Mouse (Mus musculus) stomach, postnatal 0 days (tissue): ENCODE measurements around the gene Cux1. TPM values are rescaled to one million over a fixed set of nuclear protein-coding genes. Genes with fewer than 3 reads are reported as not detected.

Experiments used
- ATAC-seq: fragments of 200-750 bp; cut with Nextera tagmentation; 2 replicates; pipeline ENCODE4 v1.8.0; 2017; ENCODE audit not compliant: low FRiP score, low TSS enrichment
- DNase-seq: peaks from one replicate; pipeline ENCODE4 v3.0.0-alpha.2; 2016; ENCODE audit warnings: low spot score
- H3K27ac ChIP-seq: fragments of 300-500 bp; sonication (generic); replicated peaks from 2 replicates; pipeline ENCODE4 v1.5.1; 2014; ENCODE audit warnings: mild to moderate bottlenecking, control low read depth
- H3K27me3 ChIP-seq: fragments of 300-500 bp; sonication (generic); 2 replicates; pipeline ENCODE4 v1.6.1; 2014; ENCODE audit warnings: low read length; ENCODE audit not compliant: control insufficient read depth, insufficient read depth
- H3K36me3 ChIP-seq: fragments of 300-500 bp; sonication (generic); 2 replicates; pipeline ENCODE4 v1.6.1; 2014; ENCODE audit warnings: low read length, mixed read lengths; ENCODE audit not compliant: control insufficient read depth, insufficient read depth
- H3K4me1 ChIP-seq: fragments of 300-500 bp; sonication (generic); replicated peaks from 2 replicates; pipeline ENCODE4 v1.6.1; 2014; ENCODE audit warnings: antibody characterized with exemption; ENCODE audit not compliant: control insufficient read depth, insufficient read depth
- H3K4me2 ChIP-seq: fragments of 300-500 bp; sonication (generic); replicated peaks from 2 replicates; pipeline ENCODE4 v1.6.1; 2014; ENCODE audit warnings: low read depth, mild to moderate bottlenecking, control low read depth, moderate library complexity
- H3K4me3 ChIP-seq: fragments of 300-500 bp; sonication (generic); 2 replicates; pipeline ENCODE4 v1.5.1; 2014; ENCODE audit warnings: low read depth, low read length, control low read depth
- H3K9ac ChIP-seq: fragments of 300-500 bp; sonication (generic); 2 replicates; pipeline ENCODE4 v1.6.1; 2014; ENCODE audit warnings: mild to moderate bottlenecking, low read length, control low read depth, mixed read lengths
- H3K9me3 ChIP-seq: fragments of 300-500 bp; sonication (generic); 2 replicates; pipeline ENCODE4 v1.6.1; 2016; ENCODE audit warnings: low read length; ENCODE audit not compliant: control insufficient read depth
- CTCF ChIP-seq: IDR thresholded peaks from 2 replicates; pipeline ENCODE4 v1.5.1; 2016; ENCODE audit warnings: antibody characterized with exemption, low read depth, mild to moderate bottlenecking, moderate library complexity
- EP300 ChIP-seq: optimal IDR thresholded peaks from 2 replicates; pipeline ENCODE3; 2016; ENCODE audit warnings: antibody characterized with exemption
- WGBS: fragments of 180-500 bp; shearing (Covaris S2); extraction: QIAGEN DNeasy Blood & Tissue Kit; methylation state at CpG from one replicate; pipeline ENCODE4 v1.1.7; 2014; 5-methylcytosine and 5-hydroxymethylcytosine counted together
- polyA plus RNA-seq: library from polyadenylated mRNA; unstranded; fragments of >200 nt; fragmentation: Nextera tagmentation; extraction: Ambion mirVana; gene quantifications from 2 replicates; pipeline ENCODE4 v1.2.1, GENCODE M21; 2015

Gene Cux1
- polyA plus RNA-seq, 1 experiment from 2014 or later, result 33.7 TPM

DNA sequence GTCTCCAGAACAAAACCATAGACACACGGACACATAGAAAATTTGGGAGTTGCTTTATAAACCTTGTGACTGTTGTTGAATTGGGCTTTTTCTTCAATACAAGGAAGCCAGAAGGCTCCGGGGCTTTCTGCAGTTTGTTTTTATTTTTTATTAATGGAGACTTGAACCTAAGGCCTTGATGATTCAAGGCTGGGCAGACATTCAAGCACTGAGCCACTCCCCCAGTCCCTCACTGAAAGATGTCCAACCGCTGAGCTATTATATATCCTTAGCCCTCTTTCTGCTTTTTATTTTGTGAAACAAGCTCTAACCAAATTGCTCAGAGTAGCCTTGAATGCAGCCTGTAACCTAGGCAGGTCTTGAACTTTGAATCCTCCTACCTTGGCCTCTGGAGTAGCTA, 195.0 kb downstream of the Cux1 start:
- 0 out of 2 replicates have a peak, but pooled peaks cover 4% of the 10 kb centered on the region for H3K4me1 ChIP-seq
- no peaks in the 10 kb centered on the region for H3K36me3 ChIP-seq
- no peak for ATAC-seq
- no peak overlapping the region for H3K9ac ChIP-seq
- H3K9me3 ChIP-seq, result no peaks in the 10 kb centered on the region
- no peak overlapping the region for H3K4me3 ChIP-seq
- H3K4me2 ChIP-seq, result no peak overlapping the region
- 57% methylated on average over 3 of the region's 3 CpGs for WGBS
- H3K27ac ChIP-seq, result no peak overlapping the region
- no peak for DNase-seq
- H3K27me3 ChIP-seq, result no peaks in the 10 kb centered on the region
- TF ChIP-seq CTCF, result no peak
- TF ChIP-seq EP300, result no peak

DNA sequence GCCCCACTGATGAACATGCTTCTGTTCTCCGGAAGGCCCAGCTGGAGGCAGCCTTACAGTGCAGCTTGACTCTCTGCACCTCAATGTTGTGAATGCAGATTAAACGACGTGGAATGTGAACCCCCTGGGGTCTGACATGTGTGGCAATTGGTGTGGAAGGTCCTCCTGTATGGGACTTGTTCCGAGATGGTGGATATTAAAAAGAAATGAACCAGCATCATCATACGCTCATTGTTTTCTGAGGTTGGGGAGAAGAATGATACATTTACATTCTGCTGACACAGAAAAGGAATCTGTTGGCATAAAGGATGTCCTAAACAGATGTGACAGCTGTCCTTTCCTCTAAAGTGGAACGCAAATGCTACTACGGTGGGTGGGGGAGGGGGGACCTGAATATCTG, 203.9 kb downstream of the Cux1 start:
- 83% methylated on average over 7 of the region's 7 CpGs for WGBS
- no peak for ATAC-seq
- TF ChIP-seq EP300, result no peak
- no peak for TF ChIP-seq CTCF

DNA sequence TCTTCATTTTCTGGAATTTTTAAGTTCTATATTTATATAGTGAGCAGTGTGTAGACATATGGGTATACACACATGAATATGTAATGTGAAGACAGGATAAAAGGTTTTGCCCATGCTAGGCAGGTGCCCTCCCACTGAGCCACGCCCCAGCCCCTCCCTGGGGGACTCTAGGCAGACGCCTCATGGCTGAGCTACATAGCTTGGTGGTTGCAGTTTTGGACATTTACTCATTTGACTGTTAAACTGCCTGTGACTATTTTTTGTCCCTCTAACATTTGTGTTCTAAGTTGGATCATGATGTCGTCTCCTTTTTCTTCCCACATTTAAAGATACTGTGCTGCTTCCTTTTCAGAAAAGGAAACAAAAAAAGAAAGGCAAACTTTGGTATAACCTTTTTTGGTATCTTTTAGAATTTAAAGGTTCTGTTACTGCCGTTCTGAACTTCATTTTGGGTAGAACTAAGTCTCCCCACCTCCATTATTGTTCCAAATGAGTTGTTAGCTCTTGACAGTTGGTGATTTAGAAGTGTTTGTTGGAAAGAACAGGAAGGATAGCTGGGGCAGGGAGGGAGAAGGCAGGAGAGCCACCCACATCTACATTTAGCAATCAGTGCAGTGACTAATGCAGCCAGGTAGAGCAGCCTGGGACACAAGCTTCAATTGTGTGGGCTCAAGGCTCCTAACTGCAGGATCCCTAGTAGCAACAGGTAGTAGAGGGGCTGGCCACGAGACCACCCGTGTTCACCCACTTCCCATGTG, 204.6 kb downstream of the Cux1 start:
- 90% methylated on average over 6 of the region's 6 CpGs for WGBS
- Histone ChIP-seq H3K27ac (no peak overlapping the region), H3K36me3 (no peaks in the 10 kb centered on the region; the same call in 1 of the 2 replicates), H3K4me1 (no peaks in the 10 kb centered on the region), H3K9ac (no peak overlapping the region), H3K9me3 (no peaks in the 10 kb centered on the region), H3K27me3 (no peaks in the 10 kb centered on the region), H3K4me3 (no peak overlapping the region), H3K4me2 (no peak overlapping the region)
- TF ChIP-seq CTCF (no peak), EP300 (no peak)
- DNase-seq (no peak), ATAC-seq (no peak)

More for the DNA sequence above, 203.9 kb downstream of the Cux1 start:
- Histone ChIP-seq H3K4me3 (no peak overlapping the region), H3K9ac (no peak overlapping the region), H3K4me2 (no peak overlapping the region), H3K4me1 (no peaks in the 10 kb centered on the region), H3K36me3 (no peaks in the 10 kb centered on the region), H3K9me3 (no peaks in the 10 kb centered on the region), H3K27ac (no peak overlapping the region), H3K27me3 (no peaks in the 10 kb centered on the region)
- no peak for DNase-seq

DNA sequence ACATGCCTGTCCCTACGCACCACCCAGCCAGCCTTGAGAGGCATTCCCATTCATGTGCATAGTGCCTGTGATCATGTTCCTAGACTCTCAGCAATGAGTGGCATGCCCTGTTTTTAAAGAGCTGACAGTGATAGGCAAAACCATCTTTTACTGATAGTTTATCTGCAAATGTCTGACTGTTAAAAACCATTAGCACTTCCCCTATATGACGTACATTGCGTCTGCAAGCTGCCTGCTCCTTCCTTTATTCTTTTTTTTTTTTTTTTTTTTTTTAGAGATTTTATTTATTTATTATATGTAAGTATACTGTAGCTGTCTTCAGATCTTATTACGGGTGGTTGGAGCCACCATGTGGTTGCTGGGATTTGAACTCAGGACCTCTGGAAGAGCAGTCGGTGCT, 205.3 kb downstream of the Cux1 start:
- Histone ChIP-seq H3K4me1 (no peaks in the 10 kb centered on the region), H3K9ac (no peak overlapping the region), H3K36me3 (peaks cover 3% of the 10 kb centered on the region; the same call in 1 of the 2 replicates), H3K4me2 (no peak overlapping the region), H3K27ac (no peak overlapping the region), H3K9me3 (no peaks in the 10 kb centered on the region), H3K27me3 (no peaks in the 10 kb centered on the region), H3K4me3 (no peak overlapping the region)
- TF ChIP-seq EP300 (no peak), CTCF (no peak)
- WGBS, result 95% methylated on average over 5 of the region's 5 CpGs
- no peak for ATAC-seq
- DNase-seq, result no peak

DNA sequence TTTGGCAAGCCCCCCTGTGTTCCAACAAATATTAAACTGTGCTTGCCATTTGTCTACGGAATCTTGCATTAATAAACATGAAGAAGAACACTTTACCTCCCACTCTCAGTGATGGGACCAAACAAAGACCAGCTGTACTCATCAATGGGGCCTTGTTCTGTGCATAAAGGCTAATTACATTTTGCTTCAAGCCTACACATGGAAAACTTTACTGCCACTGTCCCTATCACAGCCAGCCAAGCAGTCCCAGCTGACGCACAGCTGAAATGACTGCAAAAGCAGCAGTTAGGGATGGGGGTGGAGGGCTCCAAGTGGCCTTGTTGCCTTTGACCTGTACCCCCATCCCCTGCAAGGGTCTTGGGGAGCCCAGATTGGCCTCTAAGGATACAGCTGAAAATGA, 210.1 kb downstream of the Cux1 start:
- no peak overlapping the region for H3K4me2 ChIP-seq
- H3K9ac ChIP-seq, result no peak overlapping the region
- H3K4me1 ChIP-seq, result no peaks in the 10 kb centered on the region
- H3K4me3 ChIP-seq, result no peak overlapping the region
- H3K36me3 ChIP-seq, result peaks cover 7% of the 10 kb centered on the region; the same call in 1 of the 2 replicates
- TF ChIP-seq EP300 (no peak), CTCF (no peak)
- no peak overlapping the region for H3K27ac ChIP-seq
- no peaks in the 10 kb centered on the region for H3K9me3 ChIP-seq
- H3K27me3 ChIP-seq, result no peaks in the 10 kb centered on the region
- DNase-seq, result no peak
- ATAC-seq, result no peak
- 75% methylated on average over 2 of the region's 2 CpGs for WGBS

DNA sequence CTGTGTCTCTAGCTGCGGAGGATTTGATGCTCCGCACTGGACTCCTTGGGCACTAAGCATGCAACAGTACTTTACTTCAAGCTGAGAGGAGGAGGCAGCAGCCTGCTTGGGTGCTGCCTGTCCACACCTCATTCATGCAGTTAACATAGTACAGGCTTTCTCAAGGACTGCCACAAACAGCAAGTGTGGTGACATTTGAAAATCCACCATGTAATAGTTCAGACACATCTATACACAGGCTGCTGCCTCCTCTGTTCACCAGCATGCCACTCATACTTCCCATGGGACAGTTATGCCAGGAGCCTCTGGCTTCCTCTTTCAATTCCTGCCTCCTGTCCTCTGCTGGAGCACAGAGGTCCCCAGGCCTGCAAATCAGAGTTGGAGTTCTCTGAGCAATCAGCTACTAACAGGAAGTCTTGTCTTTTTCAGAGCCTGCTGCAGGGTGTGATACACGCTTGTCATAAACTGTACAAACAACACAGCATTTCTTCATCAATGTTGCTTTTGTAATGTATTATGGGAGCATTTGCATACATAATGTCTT, 211.6 kb downstream of the Cux1 start:
- TF ChIP-seq EP300 (no peak), CTCF (no peak)
- H3K27ac ChIP-seq, result no peak overlapping the region
- no peak overlapping the region for H3K9ac ChIP-seq

More for the DNA sequence above, 211.6 kb downstream of the Cux1 start:
- no peak overlapping the region for H3K4me2 ChIP-seq
- DNase-seq (no peak), ATAC-seq (no peak)
- peaks cover 7% of the 10 kb centered on the region; the same call in 1 of the 2 replicates for H3K36me3 ChIP-seq
- H3K27me3 ChIP-seq, result no peaks in the 10 kb centered on the region
- H3K9me3 ChIP-seq, result no peaks in the 10 kb centered on the region
- no peak overlapping the region for H3K4me3 ChIP-seq
- 89% methylated on average over 3 of the region's 3 CpGs for WGBS
- no peaks in the 10 kb centered on the region for H3K4me1 ChIP-seq
